In genomic region chr3:22979896-22980890, GRCm38 (mm10) we compare ENCODE assay signal across 20 mouse cellular contexts.
DNase-seq lines count a peak whose midpoint lies in the region; TF ChIP-seq lines count a peak whose summit lies in the region.
"Had no signal": no experiment of that assay in that cellular context is flagged by ENCODE, and none has a peak within 500 bp of the region (broad histone marks: within the 10 kb centered on the region; RNA-seq: fewer than 3 reads in every experiment).

No protein-coding gene starts in this region.

- peak overlapping the region; percentile 48 for H3K27ac ChIP-seq in CH12.LX (ENCODE audit: insufficient read depth, low read depth)
- H3K27ac ChIP-seq: embryonic facial prominence, embryonic 13.5 days; embryonic facial prominence, embryonic 15.5 days; forebrain, embryonic 10.5 days; forebrain, embryonic 12.5 days had no signal

- in situ Hi-C loops in CH12.LX (cut with MboI; ENCODE audit: low pct_ligation_motif_present, low pct_unique_long_range_greater_than_20kb, low sequenced_read_pairs) = no loop called here

- peak; percentile 80 for DNase-seq in A20 (ENCODE audit: low read depth, low spot score)
- DNase-seq in CH12.LX (ENCODE audit: extremely low read depth) = peak; percentile 49
- peak; percentile 22 for DNase-seq in MEL-GATA-1-ER (ENCODE audit: extremely low read depth, low read depth)
- DNase-seq in embryo, embryonic 10.5 days (ENCODE audit: low spot score) = no peak
- no peak for DNase-seq in cerebellum, postnatal 25 days
- DNase-seq in cerebellum, adult 9-11 months = no peak
- DNase-seq: adrenal gland, adult 2 months; adrenal gland, postnatal 10 days; adrenal gland, postnatal 25 days; B cell, adult 2 months; cerebellum, adult 11-12 months; cerebellum, adult 2 months; cerebellum, adult 9-10 months; cerebellum, postnatal 14 days; embryo, embryonic 11 days had no signal

- no peak; the same call in 1 of the 2 replicates for TF ChIP-seq RAD21 in CH12.LX (IDR thresholded peaks at IDR 0.05; ENCODE audit: low read depth, low read length)

- dilution Hi-C loops in CH12.LX (cut with MboI; ENCODE audit: extremely low pct_ligation_motif_present, extremely low pct_unique_long_range_greater_than_20kb, low sequenced_read_pairs) = no loop called here

- TF ChIP-seq EP300 in CH12.LX (IDR thresholded peaks at IDR 0.05; ENCODE audit: low read length) = peak; percentile 83

- H3K4me2 ChIP-seq in CH12.LX (ENCODE audit: insufficient read depth, low read depth, poor library complexity, severe bottlenecking) = peak overlapping the region; percentile 57; the same call in 1 of the 2 replicates
- H3K4me2 ChIP-seq: embryonic facial prominence, embryonic 13.5 days; embryonic facial prominence, embryonic 15.5 days; forebrain, embryonic 12.5 days had no signal

- TF ChIP-seq POLR2A in CH12.LX (IDR thresholded peaks at IDR 0.05; ENCODE audit: low read depth, low read length) = no peak

- H3K36me3 ChIP-seq in CH12.LX (replicated peaks in 1 of 2; ENCODE audit: control insufficient read depth in 1 of 2, insufficient read depth in 1 of 2, low read length in 1 of 2) = no peaks in the 10 kb centered on the region
- H3K36me3 ChIP-seq: embryonic facial prominence, embryonic 13.5 days; embryonic facial prominence, embryonic 15.5 days; forebrain, embryonic 10.5 days; forebrain, embryonic 12.5 days had no signal

- H3K4me3 ChIP-seq in CH12.LX (replicated peaks in 1 of 3; ENCODE audit: low read depth in 2 of 3, low read length in 2 of 3, poor library complexity in 1 of 3) = no peak overlapping the region
- H3K4me3 ChIP-seq: embryonic facial prominence, embryonic 13.5 days; embryonic facial prominence, embryonic 15.5 days; erythroblast, embryonic 14.5 days; forebrain, embryonic 10.5 days; forebrain, embryonic 12.5 days had no signal

- H3K79me2 ChIP-seq in CH12.LX (replicated peaks; ENCODE audit: control insufficient read depth, extremely low read depth, insufficient read depth, poor library complexity, severe bottlenecking) = no peaks in the 10 kb centered on the region; the same call in 1 of the 2 replicates

- TF ChIP-seq CTCF in CH12.LX (conservative IDR thresholded peaks at IDR 0.05 in 1 of 2, IDR thresholded peaks at IDR 0.05 in 1 of 2; ENCODE audit: low read depth in 2 of 2, low read length in 2 of 2) = no peak

- no peaks in the 10 kb centered on the region for H3K9me3 ChIP-seq in CH12.LX (replicated peaks; ENCODE audit: low read length)
- H3K9me3 ChIP-seq: embryonic facial prominence, embryonic 13.5 days; embryonic facial prominence, embryonic 15.5 days; forebrain, embryonic 10.5 days; forebrain, embryonic 12.5 days had no signal

- peak overlapping the region; percentile 1; the same call in 1 of the 2 replicates for H3K9ac ChIP-seq in CH12.LX (ENCODE audit: insufficient read depth, low read depth)
- H3K9ac ChIP-seq: embryonic facial prominence, embryonic 13.5 days; embryonic facial prominence, embryonic 15.5 days; forebrain, embryonic 12.5 days had no signal

- no peaks in the 10 kb centered on the region for H3K27me3 ChIP-seq in CH12.LX (replicated peaks)
- H3K27me3 ChIP-seq: embryonic facial prominence, embryonic 13.5 days; embryonic facial prominence, embryonic 15.5 days; forebrain, embryonic 12.5 days had no signal

- peaks cover 2 to 26% of the 10 kb centered on the region in 2 experiments; a peak in 3 of 4 replicates for H3K4me1 ChIP-seq in CH12.LX (ENCODE audit: control insufficient read depth in 1 of 2, insufficient read depth in 2 of 2)
- H3K4me1 ChIP-seq: embryonic facial prominence, embryonic 13.5 days; embryonic facial prominence, embryonic 15.5 days; forebrain, embryonic 10.5 days; forebrain, embryonic 12.5 days had no signal

TF ChIP-seq in CH12.LX, 34 proteins besides CTCF, POLR2A, EP300 and RAD21:
- TF ChIP-seq UBTF (IDR thresholded peaks at IDR 0.05; ENCODE audit: low read depth, low read length) = no peak
- no peak for TF ChIP-seq BHLHE40 (IDR thresholded peaks at IDR 0.05; ENCODE audit: low read depth, low read length)
- no peak for TF ChIP-seq KAT2A (IDR thresholded peaks at IDR 0.05; ENCODE audit: insufficient replicate concordance, low read length)
- no peak for TF ChIP-seq CHD2 (IDR thresholded peaks at IDR 0.05; ENCODE audit: low read length)
- TF ChIP-seq USF2 (conservative IDR thresholded peaks at IDR 0.05; ENCODE audit: low read depth, low read length) = no peak
- TF ChIP-seq MEF2A (IDR thresholded peaks at IDR 0.05; ENCODE audit: borderline replicate concordance, low read depth, low read length) = peak; percentile 56; the same call in 1 of the 2 replicates
- peak; percentile 43; the same call in 1 of the 2 replicates for TF ChIP-seq JUND (conservative IDR thresholded peaks at IDR 0.05; ENCODE audit: low read depth, low read length)
- no peak for TF ChIP-seq PAX5 (IDR thresholded peaks at IDR 0.05; ENCODE audit: low read length)
- TF ChIP-seq CHD1 (IDR thresholded peaks at IDR 0.05; ENCODE audit: low read depth, low read length) = peak; percentile 69; the same call in 1 of the 2 replicates
- TF ChIP-seq TCF12 (IDR thresholded peaks at IDR 0.05; ENCODE audit: low read depth, low read length) = peak; percentile 8; the same call in 1 of the 2 replicates
- TF ChIP-seq MXI1 (IDR thresholded peaks at IDR 0.05; ENCODE audit: low read depth, low read length) = no peak
- no peak for TF ChIP-seq MYC (IDR thresholded peaks at IDR 0.05; ENCODE audit: low read depth, low read length)
- 0 out of 2 replicates have a peak, but pooled peaks have one; percentile 11 for TF ChIP-seq TBP (conservative IDR thresholded peaks at IDR 0.05; ENCODE audit: low read depth, low read length)
- TF ChIP-seq NELFE (IDR thresholded peaks at IDR 0.05; ENCODE audit: low read depth, low read length) = no peak
- no peak for TF ChIP-seq SIN3A (IDR thresholded peaks at IDR 0.05; ENCODE audit: low read length)
- TF ChIP-seq RCOR1 (conservative IDR thresholded peaks at IDR 0.05; ENCODE audit: low read depth, low read length) = no peak
- peak; percentile 83 for TF ChIP-seq IRF4 (IDR thresholded peaks at IDR 0.05; ENCODE audit: low read depth, low read length)
- no peak for TF ChIP-seq ZNF384 (IDR thresholded peaks at IDR 0.05; ENCODE audit: low read depth, low read length)
- TF ChIP-seq SMC3 (IDR thresholded peaks at IDR 0.05; ENCODE audit: low read depth, low read length) = no peak

Comparison
In these comparisons a context has a peak if more than half of its experiments do, and no peak if none do; other contexts are left out.
1. DNase-seq: peak in A20 (single experiment), CH12.LX (single experiment) and MEL-GATA-1-ER (single experiment); none in embryo, embryonic 10.5 days (single experiment), cerebellum, postnatal 25 days (0 of 2) and cerebellum, adult 9-11 months (single experiment).